Mouse (Mus musculus) limb, embryonic 14.5 days (tissue): ENCODE data around the gene Thbs1. TPM values are rescaled to one million over a fixed set of nuclear protein-coding genes. Genes with fewer than 3 reads are reported as not detected.

Experiments
- ATAC-seq: fragments of 200-750 bp; cut with Nextera tagmentation; 2 replicates; pipeline ENCODE4 v1.8.0; 2017; ENCODE audit warnings: low read depth, moderate number of reproducible peaks, moderate TSS enrichment; ENCODE audit not compliant: low FRiP score
- DNase-seq: peaks from one replicate; pipeline ENCODE4 v3.0.0-alpha.2; 2015; ENCODE audit warnings: low spot score
- H3K27ac ChIP-seq: fragments of 300-500 bp; sonication (generic); replicated peaks from 2 replicates; pipeline ENCODE4 v1.5.1; 2014; ENCODE audit warnings: low read depth, mild to moderate bottlenecking, low read length, moderate library complexity, mixed read lengths
- H3K27me3 ChIP-seq: fragments of 300-500 bp; sonication (generic); 2 replicates; pipeline ENCODE4 v1.6.1; 2014; ENCODE audit warnings: low read length, mixed read lengths; ENCODE audit not compliant: control insufficient read depth, insufficient read depth
- H3K36me3 ChIP-seq: fragments of 300-500 bp; sonication (generic); 2 replicates; pipeline ENCODE4 v1.6.1; 2014; ENCODE audit warnings: mild to moderate bottlenecking, low read length, moderate library complexity, mixed read lengths; ENCODE audit not compliant: control insufficient read depth, insufficient read depth
- H3K4me1 ChIP-seq: fragments of 300-500 bp; sonication (generic); 2 replicates; pipeline ENCODE4 v1.6.1; 2014; ENCODE audit warnings: antibody characterized with exemption, low read length, mixed read lengths; ENCODE audit not compliant: control insufficient read depth, insufficient read depth
- H3K4me2 ChIP-seq: fragments of 300-500 bp; sonication (generic); replicated peaks from 2 replicates; pipeline ENCODE4 v1.6.1; 2014; ENCODE audit warnings: low read depth, mild to moderate bottlenecking, low read length, moderate library complexity; ENCODE audit not compliant: severe bottlenecking
- H3K4me3 ChIP-seq: fragments of 300-500 bp; sonication (generic); replicated peaks from 2 replicates; pipeline ENCODE4 v1.5.1; 2014; ENCODE audit warnings: low read length
- H3K9ac ChIP-seq: fragments of 300-500 bp; sonication (generic); 2 replicates; pipeline ENCODE4 v1.6.1; 2014; ENCODE audit warnings: mild to moderate bottlenecking, low read depth, low read length, moderate library complexity; ENCODE audit not compliant: severe bottlenecking
- H3K9me3 ChIP-seq: fragments of 300-500 bp; sonication (generic); 2 replicates; pipeline ENCODE4 v1.6.1; 2016; ENCODE audit warnings: low read length; ENCODE audit not compliant: control insufficient read depth
- POLR2A ChIP-seq: fragments of 200-500 bp; IDR thresholded peaks from 2 replicates; pipeline ENCODE4 v1.8.0; 2012; ENCODE audit warnings: inconsistent platforms, mild to moderate bottlenecking, moderate library complexity, borderline replicate concordance; ENCODE audit not compliant: insufficient read depth, insufficient read length; ENCODE audit errors: extremely low read depth
- WGBS: fragments of 180-500 bp; shearing (Covaris S2); extraction: QIAGEN DNeasy Blood & Tissue Kit; methylation state at CpG from one replicate; pipeline ENCODE4 v1.1.7; 2014; 5-methylcytosine and 5-hydroxymethylcytosine counted together
- polyA plus RNA-seq, 2 experiments: library from polyadenylated mRNA; depleted of rRNA in 1 of 2; stranded (reverse) in 1 of 2; unstranded in 1 of 2; fragments of >200 nt; fragmentation: Nextera tagmentation in 1 of 2; extraction: Ambion mirVana in 1 of 2; gene quantifications; 2 replicates each; pipeline versions ENCODE4 v1.2.1 to v1.2.3; 2012 to 2014

Thbs1 gene
- polyA plus RNA-seq, 2 experiments, result 86.2 to 99.4 TPM

DNA sequence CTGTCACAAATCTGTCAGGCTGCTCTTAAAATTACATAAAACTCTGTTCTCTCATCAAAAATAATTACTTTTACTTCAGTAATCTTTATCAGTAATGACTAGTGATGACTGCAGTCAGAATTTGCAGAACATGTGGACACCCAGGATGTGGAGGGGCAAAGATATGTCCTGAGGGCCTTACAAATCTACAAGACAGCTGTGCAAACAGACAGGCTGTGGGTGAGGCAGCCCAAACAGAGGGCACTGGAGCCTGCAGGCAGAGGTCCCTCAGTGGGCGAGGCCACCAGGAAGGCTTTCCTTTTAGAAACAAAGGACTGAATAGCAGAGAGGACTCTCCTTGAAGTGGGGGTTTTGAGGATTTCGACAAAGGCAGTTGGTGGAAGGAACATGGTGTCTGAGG lies 37.6 kb upstream of the Thbs1 start:
- Histone ChIP-seq H3K36me3 (no peaks in the 10 kb centered on the region), H3K4me2 (no peak overlapping the region), H3K27ac (no peak overlapping the region), H3K27me3 (no peaks in the 10 kb centered on the region), H3K4me1 (no peaks in the 10 kb centered on the region), H3K9me3 (no peaks in the 10 kb centered on the region), H3K9ac (no peak overlapping the region), H3K4me3 (no peak overlapping the region)
- DNase-seq, result no peak
- TF ChIP-seq POLR2A, result no peak
- WGBS, result 80% methylated on average over 2 of the region's 2 CpGs
- ATAC-seq, result no peak

DNA sequence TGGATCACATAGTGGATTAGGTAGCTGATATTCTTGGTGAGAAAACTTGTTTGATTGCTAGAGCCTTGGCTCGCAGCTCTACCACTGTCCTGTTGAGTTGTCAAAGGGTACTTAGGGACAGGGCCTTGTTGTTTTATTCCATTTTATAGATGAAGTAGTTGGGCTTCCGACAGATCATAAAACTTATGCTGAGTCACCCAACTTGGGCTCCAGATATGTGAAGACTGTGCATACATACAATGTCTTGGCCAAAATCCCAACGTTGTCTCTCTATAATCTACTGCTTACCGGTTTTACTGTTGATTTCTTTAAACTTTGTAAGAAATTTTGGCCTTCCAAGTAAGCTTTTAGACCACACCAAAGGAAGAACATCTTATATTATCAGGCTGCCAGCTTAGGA lies 36.5 kb upstream of the Thbs1 start:
- no peak overlapping the region for H3K4me2 ChIP-seq
- ATAC-seq (no peak), DNase-seq (no peak)
- no peaks in the 10 kb centered on the region for H3K4me1 ChIP-seq
- no peak for TF ChIP-seq POLR2A
- no peaks in the 10 kb centered on the region for H3K36me3 ChIP-seq
- H3K27me3 ChIP-seq, result no peaks in the 10 kb centered on the region
- no peak overlapping the region for H3K9ac ChIP-seq
- no peak overlapping the region for H3K4me3 ChIP-seq
- H3K27ac ChIP-seq, result no peak overlapping the region
- WGBS, result 85% methylated on average over 4 of the region's 4 CpGs
- H3K9me3 ChIP-seq, result no peaks in the 10 kb centered on the region

DNA sequence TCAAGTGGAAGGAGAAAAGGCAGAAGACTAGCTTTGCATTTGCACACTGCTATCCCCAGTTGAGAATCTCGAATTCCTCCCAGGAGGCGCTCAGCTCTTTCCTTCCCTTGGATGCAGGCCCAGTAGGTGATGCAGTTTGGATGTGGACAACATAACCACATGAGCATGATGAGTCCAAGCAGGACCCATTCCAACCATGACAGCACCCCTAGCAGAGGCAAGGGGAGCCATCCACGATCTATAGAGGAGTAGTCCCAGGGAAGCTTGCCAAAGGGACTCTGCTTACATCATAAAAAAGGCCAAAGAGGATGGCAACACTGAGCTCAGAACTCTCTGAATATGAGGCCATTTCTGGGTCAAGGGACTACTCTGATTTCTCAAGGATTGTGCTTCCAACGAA lies 32.5 kb upstream of the Thbs1 start:
- no peak for DNase-seq

GRCm38 (mm10) chr2:118081581-118081980 lies 30.1 kb upstream of the Thbs1 start:
- Histone ChIP-seq H3K27ac (no peak overlapping the region), H3K36me3 (no peaks in the 10 kb centered on the region), H3K9ac (no peak overlapping the region), H3K4me2 (no peak overlapping the region), H3K4me3 (no peak overlapping the region), H3K9me3 (no peaks in the 10 kb centered on the region), H3K27me3 (no peaks in the 10 kb centered on the region), H3K4me1 (no peaks in the 10 kb centered on the region; the same call in 1 of the 2 replicates)
- ATAC-seq (no peak), DNase-seq (no peak)
- TF ChIP-seq POLR2A, result no peak
- WGBS, result 82% methylated on average over 5 of the region's 5 CpGs

More for the DNA sequence above, 32.5 kb upstream of the Thbs1 start:
- Histone ChIP-seq H3K27ac (no peak overlapping the region), H3K9ac (no peak overlapping the region), H3K4me2 (no peak overlapping the region), H3K36me3 (no peaks in the 10 kb centered on the region), H3K9me3 (no peaks in the 10 kb centered on the region), H3K27me3 (no peaks in the 10 kb centered on the region), H3K4me3 (no peak overlapping the region), H3K4me1 (no peaks in the 10 kb centered on the region; the same call in 1 of the 2 replicates)
- WGBS, result 77% methylated on average over 4 of the region's 4 CpGs
- no peak for ATAC-seq
- no peak for TF ChIP-seq POLR2A

- WGBS, result 87% methylated on average over 6 of the region's 6 CpGs
- Histone ChIP-seq H3K9ac (no peak overlapping the region), H3K4me3 (no peak overlapping the region), H3K9me3 (no peaks in the 10 kb centered on the region), H3K27me3 (no peaks in the 10 kb centered on the region), H3K36me3 (no peaks in the 10 kb centered on the region), H3K4me1 (peaks cover 2% of the 10 kb centered on the region; the same call in 1 of the 2 replicates), H3K4me2 (no peak overlapping the region), H3K27ac (no peak overlapping the region)
- TF ChIP-seq POLR2A, result no peak
- DNase-seq (no peak), ATAC-seq (no peak)
Observed at GRCm38 (mm10) chr2:118083652-118084051, 28.0 kb upstream of the Thbs1 start.

GRCm38 (mm10) chr2:118084693-118085092 lies 27.0 kb upstream of the Thbs1 start:
- no peak for TF ChIP-seq POLR2A
- Histone ChIP-seq H3K4me3 (no peak overlapping the region), H3K27me3 (no peaks in the 10 kb centered on the region), H3K27ac (no peak overlapping the region), H3K4me1 (peaks cover 2% of the 10 kb centered on the region; the same call in 1 of the 2 replicates), H3K9ac (no peak overlapping the region), H3K9me3 (no peaks in the 10 kb centered on the region), H3K36me3 (no peaks in the 10 kb centered on the region), H3K4me2 (no peak overlapping the region)
- DNase-seq (no peak), ATAC-seq (no peak)
- 60% methylated on average over 3 of the region's 3 CpGs for WGBS
